Mouse (Mus musculus): ENCODE measurements at regions not wholly inside any gene's neighbourhood (a gene's known extent, or its start where the extent isn't known, plus 50 kb on each side); places are given as distances from the start of the nearest gene placed in this dataset.

GRCm38 (mm10) chr8:90076381-90076780, 271.8 kb downstream of the Tox3 start:
- TF ChIP-seq EP300 (IDR thresholded peaks at IDR 0.05; ENCODE audit: low read depth) (no peak), CTCF (IDR thresholded peaks at IDR 0.05; ENCODE audit: low read depth) (no peak)

Data from heart, postnatal 0 days (tissue).